ENCODE assay signal across 9 mouse cellular contexts in the genomic region with DNA sequence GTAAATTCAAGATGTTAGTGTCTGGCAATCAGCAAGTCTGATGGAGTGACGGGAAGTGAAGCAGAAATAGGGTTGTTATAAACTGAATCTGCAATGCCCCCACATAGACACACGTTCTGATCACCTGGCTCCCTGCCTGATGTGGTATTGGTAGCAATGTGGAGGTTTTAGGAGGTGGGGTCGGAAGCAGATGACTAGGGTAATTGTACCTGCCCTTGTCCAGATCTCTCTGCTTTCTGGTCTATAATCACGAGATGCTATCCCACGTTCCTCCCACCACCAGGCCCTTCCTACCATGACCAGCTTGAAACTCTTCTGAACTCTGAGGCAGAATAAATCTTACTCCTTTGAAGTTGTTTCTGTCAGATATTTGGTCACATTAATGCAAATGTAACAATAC. TPM values are rescaled to one million over a fixed set of nuclear protein-coding genes. Genes with fewer than 3 reads are reported as not detected.
DNase-seq lines count a peak whose midpoint lies in the region; ATAC-seq and TF ChIP-seq lines count a peak whose summit lies in the region.
"Had no signal": no experiment of that assay in that cellular context is flagged by ENCODE, and none has a peak within 500 bp of the region (broad histone marks: within the 10 kb centered on the region; RNA-seq: fewer than 3 reads in every experiment).

No protein-coding gene starts in this region.

- no peak overlapping the region for H3K9ac ChIP-seq in liver, adult 2 months (ENCODE audit: low read depth, low read length)
- no peak overlapping the region for H3K9ac ChIP-seq in embryonic facial prominence, embryonic 13.5 days
- H3K9ac ChIP-seq in midbrain, postnatal 0 days (replicated peaks; ENCODE audit: low read length, poor library complexity, severe bottlenecking): no peak overlapping the region
- H3K9ac ChIP-seq: heart, embryonic 12.5 days had no signal

- DNase-seq in gastrocnemius, adult 2 months: no peak
- no peak for DNase-seq in gastrocnemius, postnatal 14 days
- DNase-seq in liver, adult 2 months (ENCODE audit: extremely low read depth, low read depth, low spot score): no peak
- no peak for DNase-seq in liver
- DNase-seq in midbrain, postnatal 0 days (ENCODE audit: low spot score): no peak

- no peak for ATAC-seq in embryonic facial prominence, embryonic 13.5 days (ENCODE audit: insufficient number of reproducible peaks, insufficient read depth, low FRiP score, low TSS enrichment, low read depth)
- no peak for ATAC-seq in CD4-positive, CD25-positive, alpha-beta regulatory T cell, adult 4 months
- no peak for ATAC-seq in midbrain, postnatal 0 days (ENCODE audit: low FRiP score)

- no peaks in the 10 kb centered on the region for H3K36me3 ChIP-seq in liver, adult 2 months (ENCODE audit: control insufficient read depth, insufficient read depth, low read length)
- no peaks in the 10 kb centered on the region for H3K36me3 ChIP-seq in embryonic facial prominence, embryonic 13.5 days
- H3K36me3 ChIP-seq in myocyte (ENCODE audit: control insufficient read depth, insufficient read depth): no peaks in the 10 kb centered on the region
- no peaks in the 10 kb centered on the region for H3K36me3 ChIP-seq in midbrain, postnatal 0 days (ENCODE audit: insufficient read depth, low read length)
- H3K36me3 ChIP-seq: heart, embryonic 12.5 days had no signal

- H3ac ChIP-seq in myocyte (ENCODE audit: control insufficient read depth, insufficient read length): no peak overlapping the region

- peak overlapping the region; percentile 81 for H3K27ac ChIP-seq in gastrocnemius, adult 2 months
- H3K27ac ChIP-seq in liver, adult 2 months (replicated peaks; ENCODE audit: insufficient read depth, low read depth, low read length): 0 out of 2 replicates have a peak overlapping the region, but pooled peaks have one; percentile 5
- peak overlapping the region; percentile 35 for H3K27ac ChIP-seq in embryonic facial prominence, embryonic 13.5 days
- no peak overlapping the region for H3K27ac ChIP-seq in midbrain, postnatal 0 days (ENCODE audit: low read depth, low read length)

- intact Hi-C loops in gastrocnemius, adult 2 months (cut with DNase I): no loop called here
- intact Hi-C loops in gastrocnemius, postnatal 14 days (cut with DNase I; ENCODE audit: low total_unique reads): no loop called here

- H3K4me1 ChIP-seq in liver, adult 2 months (ENCODE audit: control insufficient read depth, insufficient read depth, low read length): no peaks in the 10 kb centered on the region
- peaks cover 16% of the 10 kb centered on the region for H3K4me1 ChIP-seq in embryonic facial prominence, embryonic 13.5 days
- no peaks in the 10 kb centered on the region for H3K4me1 ChIP-seq in midbrain, postnatal 0 days (ENCODE audit: insufficient read depth, low read length)

- H3K4me2 ChIP-seq in embryonic facial prominence, embryonic 13.5 days: no peak overlapping the region; the same call in 1 of the 2 replicates
- peak overlapping the region; percentile 62 for H3K4me2 ChIP-seq in myocyte (ENCODE audit: low read depth)
- H3K4me2 ChIP-seq in midbrain, postnatal 0 days (ENCODE audit: low read depth, low read length, poor library complexity, severe bottlenecking): no peak overlapping the region
- H3K4me2 ChIP-seq: heart, embryonic 12.5 days had no signal

- TF ChIP-seq POLR2A in liver, adult 2 months (IDR thresholded peaks at IDR 0.05; ENCODE audit: extremely low read depth, insufficient read depth, low read length): no peak
- TF ChIP-seq POLR2A in myocyte (IDR thresholded peaks at IDR 0.05; ENCODE audit: insufficient read length, low read depth): no peak

- no peak for TF ChIP-seq CTCF in gastrocnemius, adult 2 months (IDR thresholded peaks at IDR 0.05)
- TF ChIP-seq CTCF in liver, adult 2 months (IDR thresholded peaks at IDR 0.05; ENCODE audit: low read depth, low read length): no peak
- TF ChIP-seq CTCF in midbrain, postnatal 0 days (IDR thresholded peaks at IDR 0.05): no peak

- H3K27me3 ChIP-seq in liver, adult 2 months (ENCODE audit: control insufficient read depth, insufficient read depth, low read length): no peaks in the 10 kb centered on the region
- H3K27me3 ChIP-seq in embryonic facial prominence, embryonic 13.5 days: no peaks in the 10 kb centered on the region
- no peaks in the 10 kb centered on the region for H3K27me3 ChIP-seq in myocyte (ENCODE audit: control insufficient read depth, insufficient read depth, insufficient read length)
- no peaks in the 10 kb centered on the region for H3K27me3 ChIP-seq in midbrain, postnatal 0 days (ENCODE audit: insufficient read depth, low read length)
- H3K27me3 ChIP-seq: heart, embryonic 12.5 days had no signal

- WGBS in liver, adult 2 months: 89% methylated on average over 5 of the region's 5 CpGs
- WGBS in embryonic facial prominence, embryonic 13.5 days: 57% methylated on average over 5 of the region's 5 CpGs
- 92% methylated on average over 5 of the region's 5 CpGs for WGBS in midbrain, postnatal 0 days

- no peak overlapping the region for H3K4me3 ChIP-seq in gastrocnemius, adult 2 months
- H3K4me3 ChIP-seq in liver, adult 2 months (ENCODE audit: insufficient read depth, low read depth, low read length): no peak overlapping the region
- no peak overlapping the region for H3K4me3 ChIP-seq in embryonic facial prominence, embryonic 13.5 days
- H3K4me3 ChIP-seq in myocyte: no peak overlapping the region
- no peak overlapping the region for H3K4me3 ChIP-seq in midbrain, postnatal 0 days (ENCODE audit: low read depth, low read length)
- H3K4me3 ChIP-seq: heart, embryonic 12.5 days had no signal

- no peaks in the 10 kb centered on the region for H3K79me2 ChIP-seq in liver, adult 2 months (ENCODE audit: control insufficient read depth, insufficient read depth, low read length)
- H3K79me2 ChIP-seq in myocyte (ENCODE audit: control insufficient read depth, insufficient read depth): no peaks in the 10 kb centered on the region

- no peaks in the 10 kb centered on the region for H3K9me3 ChIP-seq in embryonic facial prominence, embryonic 13.5 days
- no peaks in the 10 kb centered on the region for H3K9me3 ChIP-seq in midbrain, postnatal 0 days (ENCODE audit: low read length)
- H3K9me3 ChIP-seq: heart, embryonic 12.5 days had no signal

TF ChIP-seq in myocyte, 11 proteins besides CTCF, POLR2A, EP300 and RAD21:
- no peak for TF ChIP-seq REST (IDR thresholded peaks at IDR 0.05; ENCODE audit: insufficient read depth, insufficient read length)
- no peak for TF ChIP-seq TCF3 (IDR thresholded peaks at IDR 0.05; ENCODE audit: insufficient read length, low read depth)
- no peak for TF ChIP-seq POLR2AphosphoS2 (IDR thresholded peaks at IDR 0.05; ENCODE audit: insufficient read length, low read depth)
- TF ChIP-seq MYOD1 (IDR thresholded peaks at IDR 0.05; ENCODE audit: control insufficient read depth in 1 of 3, insufficient read length in 2 of 3, low read depth in 2 of 3): no peak
- no peak for TF ChIP-seq CEBPB (IDR thresholded peaks at IDR 0.05; ENCODE audit: insufficient read depth, poor library complexity, severe bottlenecking)

RNA-seq across cellular contexts. Expression of a gene that starts 45.4 kb away (rescaled TPM):
- not detected for total RNA-seq in gastrocnemius, adult 2 months (2021)
- total RNA-seq in gastrocnemius, postnatal 14 days (2021): under 1 TPM in 1 of 2 experiments, not detected in 1; 0.16 TPM
- 6.2 and 6.6 TPM in 2 replicates for total RNA-seq in liver, adult 2 months (2014; rRNA removed)
- polyA plus RNA-seq in liver, adult 2 months (2012; rRNA removed): 4.3 and 4.7 TPM in 2 replicates
- polyA plus RNA-seq in embryonic facial prominence, embryonic 13.5 days (2015; fragmentation: Nextera tagmentation; extraction: Ambion mirVana): 2.3 and 4.2 TPM in 2 replicates
- 2.3 TPM for polyA plus RNA-seq in myocyte (2012; fragmentation: generic; extraction: Trizol)
- not detected for polyA plus RNA-seq in CD4-positive, CD25-positive, alpha-beta regulatory T cell, adult 4 months (2017; shearing (Covaris generic))
- 0.22 and 0.61 TPM in 2 replicates for total RNA-seq in midbrain, postnatal 0 days (2014; rRNA removed)
- polyA plus RNA-seq in midbrain, postnatal 0 days (2015; fragmentation: Nextera tagmentation; extraction: Ambion mirVana): 0.47 and 0.48 TPM in 2 replicates
